Mouse (Mus musculus) cerebellum, adult 11 months (tissue): ENCODE results near the gene Flcn.
"Not testable (repeated sequence)": the region's sequence is repeated elsewhere in the genome, so short reads cannot be mapped to it uniquely, and the experiment has no call there.

Experiments
- DNase-seq: peaks from one replicate; pipeline ENCODE4 v3.0.0; 2022

Gene Flcn

GRCm38 (mm10) chr11:59809670-59810474 lies at the start of gene Flcn:
Gene Flcn, minus strand, starts transcription at chr11:59810016.
- DNase-seq = peak; percentile 82

DNA sequence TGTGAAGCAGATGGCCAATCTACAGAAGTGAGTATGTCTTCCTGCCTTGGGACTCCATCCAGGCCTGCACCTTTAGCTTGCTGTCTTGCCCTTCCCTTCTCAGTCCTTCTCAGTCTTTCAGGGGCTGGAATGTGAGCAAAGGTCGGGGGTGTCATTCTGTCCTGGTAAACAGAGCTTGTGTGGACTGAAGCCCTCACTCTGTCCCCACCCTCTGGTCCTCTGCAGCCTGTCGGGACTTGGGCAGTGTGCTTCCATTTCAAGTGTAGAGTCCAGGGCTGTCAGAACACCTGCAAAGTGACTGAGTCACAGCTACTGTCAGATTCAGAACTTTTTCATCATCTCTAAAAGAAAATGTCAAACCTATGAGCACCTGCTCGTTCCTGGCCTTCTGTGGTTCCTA lies 43.0 kb upstream of the Flcn start:
- no peak for DNase-seq

DNA sequence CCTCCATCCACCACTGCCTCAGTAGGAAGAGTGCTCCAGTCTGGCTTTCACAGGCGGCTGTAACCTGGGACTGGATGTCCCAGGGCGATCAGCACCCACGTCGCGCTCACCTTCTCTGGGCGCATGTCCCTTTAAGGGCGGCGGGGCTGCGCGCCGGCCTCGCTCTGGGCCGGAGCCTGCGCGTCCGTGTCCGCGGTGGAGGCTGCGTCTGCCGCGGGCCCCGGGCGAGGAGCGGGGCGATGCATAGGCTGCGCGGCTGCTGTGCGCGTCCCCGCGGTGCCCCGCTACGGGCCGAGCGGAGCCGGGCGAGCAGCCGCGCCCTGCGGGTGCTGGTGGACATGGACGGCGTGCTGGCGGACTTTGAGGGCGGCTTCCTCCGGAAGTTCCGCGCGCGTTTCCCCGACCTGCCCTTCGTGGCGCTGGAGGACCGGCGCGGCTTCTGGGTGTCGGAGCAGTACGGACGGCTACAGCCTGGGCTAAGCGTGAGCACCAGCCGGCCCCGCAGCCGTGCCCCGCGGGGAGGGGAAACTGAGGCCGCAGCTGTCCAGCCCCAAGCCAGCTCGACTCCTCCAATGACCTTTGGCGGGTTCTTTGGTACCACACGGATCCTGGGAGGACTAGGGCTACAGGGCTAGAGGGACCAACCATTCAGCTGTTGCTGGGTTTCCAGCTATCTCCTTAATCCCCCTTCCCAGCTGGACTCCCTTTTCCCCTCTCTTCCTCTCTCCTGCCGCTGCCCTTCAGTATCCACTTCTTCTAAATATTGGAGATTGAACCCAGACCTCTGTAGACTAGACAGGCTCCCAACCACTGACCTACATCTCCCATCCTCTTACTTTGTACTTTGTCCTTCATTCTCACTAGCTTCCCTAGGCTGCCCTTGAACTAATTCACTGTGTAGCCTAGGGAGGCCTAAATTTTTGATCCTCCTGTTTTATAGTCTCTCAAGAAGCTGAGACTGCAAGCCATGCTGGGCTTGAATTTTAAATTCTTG lies 38.4 kb upstream of the Flcn start:
- DNase-seq = peak; percentile 71

DNA sequence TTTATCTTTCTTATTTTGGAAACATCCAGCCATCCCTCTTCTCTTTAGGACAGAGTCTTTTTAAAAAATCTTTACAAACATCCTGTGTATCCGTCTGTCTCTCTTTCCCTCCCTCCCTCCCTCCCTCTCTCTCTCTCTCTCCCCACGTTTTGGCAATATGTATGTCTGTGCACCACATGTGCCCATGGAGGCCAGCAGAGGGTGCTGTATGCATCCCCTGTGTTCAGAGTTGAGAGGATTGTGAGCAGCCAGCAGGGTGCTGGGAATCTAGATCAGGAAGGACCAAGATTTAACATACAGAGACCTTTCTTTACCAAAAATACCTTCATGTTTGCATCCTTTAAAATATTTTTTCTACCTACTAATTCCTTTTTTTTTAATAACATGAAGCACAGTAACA lies 37.3 kb upstream of the Flcn start:
- peak; percentile 38 for DNase-seq

GRCm38 (mm10) chr11:59846311-59846710 lies 36.5 kb upstream of the Flcn start:
- DNase-seq = no peak

- DNase-seq = peak; percentile 92
Measured at GRCm38 (mm10) chr11:59839459-59840126, 29.8 kb upstream of the Flcn start, which contains the start of gene Cops3. Gene Cops3, minus strand, starts transcription at chr11:59839838.

DNA sequence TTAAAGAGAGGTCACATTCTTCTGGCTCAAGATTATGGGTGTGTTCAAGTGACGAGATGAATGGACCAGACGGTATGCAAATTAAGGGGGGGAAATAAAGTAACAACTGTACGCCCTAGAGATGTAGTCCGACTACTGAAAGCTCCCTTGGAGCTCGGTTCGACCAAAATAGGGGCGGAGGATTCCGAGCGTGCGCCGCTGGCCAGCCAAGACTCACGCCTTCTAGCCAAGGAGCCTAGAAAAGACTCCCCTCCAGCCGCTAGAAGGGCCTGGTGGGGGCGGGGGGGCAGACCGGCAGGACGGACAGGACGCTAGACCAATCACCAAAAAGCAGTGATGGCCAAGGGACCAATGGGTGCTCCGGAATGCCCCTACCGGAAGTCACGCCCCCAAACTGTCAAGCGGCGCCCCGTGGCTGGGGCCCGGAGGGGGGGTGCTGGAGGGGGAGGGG lies 29.2 kb upstream of the Flcn start, which contains the start of gene Nt5m:
Gene Nt5m (plus strand): TSS at position 440 of the 451 bp plus-strand sequence.
- DNase-seq = peak; percentile 92

DNA sequence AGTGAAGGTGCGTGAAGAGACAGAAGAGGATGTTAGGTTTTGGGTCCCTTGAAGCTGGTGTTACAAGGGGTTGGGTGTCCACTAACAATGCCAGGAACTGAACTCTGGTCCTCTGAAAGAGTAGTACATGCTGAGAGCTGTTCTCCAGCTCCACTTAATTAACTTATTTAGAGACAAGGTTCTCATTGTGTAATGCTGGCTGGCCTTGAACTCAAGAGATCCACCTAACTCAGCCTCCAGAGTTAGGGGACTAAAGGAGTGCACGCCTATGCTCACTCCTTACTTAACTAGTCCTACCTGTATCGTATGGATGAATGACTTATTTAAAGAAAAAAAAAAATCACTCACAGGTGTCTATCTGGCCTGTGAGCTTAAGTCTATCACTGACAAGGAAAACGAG lies 28.6 kb upstream of the Flcn start:
- DNase-seq = no peak

DNA sequence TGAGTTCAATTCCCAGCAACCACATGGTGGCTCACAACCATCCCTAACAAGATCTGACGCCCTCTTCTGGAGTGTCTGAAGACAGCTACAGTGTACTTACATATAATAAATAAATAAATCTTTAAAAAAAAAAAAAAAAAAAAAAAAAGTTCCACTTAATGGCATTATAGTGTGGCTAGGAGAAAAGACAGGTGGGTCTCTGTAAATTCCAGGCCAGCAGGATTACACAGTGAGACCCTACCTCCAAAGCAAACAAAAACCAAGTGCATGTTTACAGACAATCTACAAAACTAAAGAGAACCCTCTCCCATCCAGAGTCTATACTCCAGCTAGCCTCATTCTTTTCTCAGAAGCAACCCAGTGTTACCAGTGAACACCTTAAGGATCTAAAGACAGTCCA lies 28.0 kb upstream of the Flcn start:
- not testable (repeated sequence) for DNase-seq

DNA sequence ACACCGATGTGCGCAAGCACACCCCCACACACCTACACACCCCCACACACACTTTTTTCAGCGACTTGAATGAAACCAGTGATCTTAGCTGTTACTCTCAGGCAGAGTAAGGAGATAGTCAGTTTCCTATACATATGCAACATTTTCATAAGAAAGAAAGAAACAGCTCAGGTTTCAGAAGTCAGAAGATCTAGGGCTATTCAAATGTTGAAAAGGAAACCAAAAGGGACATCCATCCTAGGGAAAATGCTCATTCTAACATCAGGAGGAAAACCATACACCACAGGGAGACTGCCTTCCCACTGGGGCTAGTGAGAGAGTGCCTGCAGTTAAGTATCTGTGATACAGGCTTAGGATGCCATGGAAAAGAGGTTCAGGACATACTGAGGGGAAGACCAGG lies 11.8 kb upstream of the Flcn start:
- DNase-seq = no peak

DNA sequence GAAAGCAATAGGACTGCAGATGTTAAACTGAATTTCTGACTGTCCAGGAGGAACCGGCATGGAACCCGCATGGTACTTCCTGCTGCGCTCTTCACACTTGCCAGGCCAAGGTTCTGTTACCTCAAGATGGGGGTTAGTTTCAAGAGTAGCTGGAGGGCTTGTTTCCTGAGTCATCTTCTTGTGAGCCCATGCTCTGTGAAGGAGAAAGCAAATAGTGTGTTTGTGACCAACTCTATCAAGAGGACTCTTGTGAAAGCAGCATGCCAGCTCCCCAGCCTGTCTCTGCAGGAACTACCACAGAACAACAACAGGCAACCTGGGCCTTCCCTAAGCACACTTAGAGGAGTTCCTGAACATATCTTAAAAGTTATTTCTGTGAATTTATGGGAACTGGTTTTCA lies 8.1 kb upstream of the Flcn start:
- no peak for DNase-seq

- no peak for DNase-seq
Measured at GRCm38 (mm10) chr11:59815482-59816065, 5.8 kb upstream of the Flcn start.

GRCm38 (mm10) chr11:59814936-59815335 lies 5.1 kb upstream of the Flcn start:
- DNase-seq = no peak

GRCm38 (mm10) chr11:59814311-59814710 lies 4.5 kb upstream of the Flcn start:
- no peak for DNase-seq

GRCm38 (mm10) chr11:59813276-59813675 lies 3.5 kb upstream of the Flcn start:
- no peak for DNase-seq

DNA sequence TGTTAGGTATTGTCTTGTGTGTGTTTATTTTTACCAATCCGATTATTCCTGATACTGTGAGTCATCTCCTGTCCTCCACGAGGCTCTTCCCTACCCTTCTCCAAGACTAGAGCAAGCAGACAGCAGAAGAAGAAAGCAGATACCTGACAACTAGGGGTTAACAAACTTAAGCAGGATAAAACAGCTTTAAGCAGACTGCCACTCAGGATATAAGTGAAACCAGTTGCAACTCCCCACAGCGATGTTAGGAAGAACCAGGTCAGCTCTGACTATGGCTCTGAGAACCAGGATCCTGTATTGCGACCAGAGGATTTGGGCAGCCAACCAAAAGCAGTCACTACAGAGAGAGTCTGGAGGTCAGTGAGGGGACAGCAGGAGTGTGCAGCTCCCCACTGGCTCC lies 1.4 kb upstream of the Flcn start:
- no peak for DNase-seq

GRCm38 (mm10) chr11:59810480-59811158 lies 803 bp upstream of the Flcn start:
- DNase-seq = no peak

DNA sequence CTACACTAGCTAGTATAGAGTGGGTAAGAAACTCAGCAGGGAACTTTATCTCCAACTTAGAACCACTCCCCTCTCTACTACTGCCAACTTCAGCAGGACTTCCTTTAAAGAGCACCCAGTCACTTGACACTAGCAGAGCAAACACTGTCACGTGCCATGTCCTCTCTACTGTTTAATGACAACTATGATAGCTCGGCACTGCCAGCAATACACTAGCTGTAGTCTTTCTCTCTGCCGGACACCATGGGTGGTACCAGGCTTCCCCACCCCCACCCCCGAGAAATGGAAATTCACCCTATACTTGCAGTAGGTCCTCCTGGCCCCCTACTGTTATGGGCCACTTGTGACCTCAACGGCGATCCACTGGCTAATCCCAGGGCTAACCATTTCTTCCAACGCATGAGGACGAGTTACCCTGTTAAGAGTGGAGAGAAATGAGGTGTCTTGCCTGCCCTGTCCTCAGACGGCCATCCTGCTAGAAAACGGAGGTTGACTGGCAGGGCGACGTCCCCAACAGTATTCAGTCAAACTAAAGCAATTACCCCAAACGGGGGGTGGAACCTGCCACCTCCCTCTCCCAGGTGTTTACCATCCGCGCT lies 646 bp downstream of the Flcn start:
- DNase-seq = no peak

GRCm38 (mm10) chr11:59808170-59808960 lies 1.5 kb downstream of the Flcn start:
- DNase-seq = no peak

GRCm38 (mm10) chr11:59805656-59806055 lies 4.2 kb downstream of the Flcn start:
- peak; percentile 35 for DNase-seq

DNA sequence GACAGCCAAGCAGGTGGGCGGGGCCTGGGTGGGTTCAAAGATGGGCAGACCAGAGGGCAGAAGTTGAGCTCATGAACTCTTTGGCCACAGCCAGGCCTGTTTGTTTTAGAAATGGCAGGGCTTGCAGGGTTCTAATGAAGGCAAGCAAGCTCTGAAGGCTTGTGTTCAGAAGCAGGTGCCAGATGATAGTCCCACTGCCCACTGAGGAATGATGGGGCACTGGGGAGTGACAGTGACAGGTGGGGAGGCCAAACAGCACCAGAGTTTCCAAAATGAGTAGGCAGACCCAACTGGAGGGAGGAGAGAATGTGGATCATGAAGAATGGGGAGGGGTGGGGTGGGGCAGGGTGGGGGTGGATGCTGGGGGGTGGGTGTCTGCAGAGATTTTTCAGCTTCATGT lies 4.6 kb downstream of the Flcn start:
- no peak for DNase-seq
